Mouse (Mus musculus) lung, embryonic 15.5 days (tissue): ENCODE results near the gene Fryl. TPM values are rescaled to one million over a fixed set of nuclear protein-coding genes. Genes with fewer than 3 reads are reported as not detected.

Experiments used
- ATAC-seq: fragments of 200-750 bp; cut with Nextera tagmentation; 2 replicates; pipeline ENCODE4 v1.8.0; 2017; ENCODE audit warnings: moderate number of reproducible peaks, borderline replicate concordance; ENCODE audit not compliant: low FRiP score, low TSS enrichment; ENCODE audit errors: extremely low read depth
- H3K27ac ChIP-seq: fragments of 300-500 bp; sonication (generic); 2 replicates; pipeline ENCODE4 v1.5.1; 2015; ENCODE audit warnings: moderate library complexity, mild to moderate bottlenecking, inconsistent platforms
- H3K27me3 ChIP-seq: fragments of 300-500 bp; sonication (generic); 2 replicates; pipeline ENCODE4 v1.6.1; 2015; ENCODE audit warnings: inconsistent platforms
- H3K36me3 ChIP-seq: fragments of 300-500 bp; sonication (generic); 2 replicates; pipeline ENCODE4 v1.6.1; 2015; ENCODE audit warnings: inconsistent platforms
- H3K4me1 ChIP-seq: fragments of 300-500 bp; sonication (generic); 2 replicates; pipeline ENCODE4 v1.6.1; 2015; ENCODE audit warnings: inconsistent platforms
- H3K4me2 ChIP-seq: fragments of 300-500 bp; sonication (generic); 2 replicates; pipeline ENCODE4 v1.6.1; 2015; ENCODE audit warnings: inconsistent platforms, mild to moderate bottlenecking, moderate library complexity
- H3K4me3 ChIP-seq: fragments of 300-500 bp; sonication (generic); 2 replicates; pipeline ENCODE4 v1.5.1; 2015; ENCODE audit warnings: mild to moderate bottlenecking, inconsistent platforms
- H3K9ac ChIP-seq: fragments of 300-500 bp; sonication (generic); 2 replicates; pipeline ENCODE4 v1.6.1; 2015; ENCODE audit warnings: inconsistent platforms
- H3K9me3 ChIP-seq: fragments of 300-500 bp; sonication (generic); 2 replicates; pipeline ENCODE4 v1.6.1; 2016; ENCODE audit warnings: inconsistent platforms
- WGBS: fragments of 180-500 bp; shearing (Covaris S2); methylation state at CpG from one replicate; pipeline ENCODE4 v1.1.7; 2015; 5-methylcytosine and 5-hydroxymethylcytosine counted together
- polyA plus RNA-seq: library from polyadenylated mRNA; unstranded; fragments of >200 nt; fragmentation: Nextera tagmentation; extraction: Ambion mirVana; gene quantifications from 2 replicates; pipeline ENCODE4 v1.2.1, GENCODE M21; 2015

Fryl gene
- polyA plus RNA-seq, 1 experiment from 2014 or later, result 24.5 TPM

- no peaks in the 10 kb centered on the region for H3K9me3 ChIP-seq
- no peak for ATAC-seq
- no peaks in the 10 kb centered on the region for H3K27me3 ChIP-seq
- WGBS, result 52% methylated on average over 17 of the region's 17 CpGs
- H3K4me2 ChIP-seq, result no peak overlapping the region
- H3K27ac ChIP-seq, result no peak overlapping the region
- peaks cover 20% of the 10 kb centered on the region for H3K4me1 ChIP-seq
- H3K36me3 ChIP-seq, result no peaks in the 10 kb centered on the region
- no peak overlapping the region for H3K9ac ChIP-seq
- H3K4me3 ChIP-seq, result no peak overlapping the region
Measured at GRCm38 (mm10) chr5:73233018-73233881, 23.2 kb downstream of the Fryl start.

GRCm38 (mm10) chr5:73232267-73232666 is 24.2 kb downstream of the Fryl start:
- H3K4me1 ChIP-seq, result peaks cover 20% of the 10 kb centered on the region
- H3K4me3 ChIP-seq, result no peak overlapping the region
- no peak for ATAC-seq
- no peaks in the 10 kb centered on the region for H3K36me3 ChIP-seq
- 33% methylated on average over 9 of the region's 9 CpGs for WGBS
- no peaks in the 10 kb centered on the region for H3K9me3 ChIP-seq
- no peak overlapping the region for H3K4me2 ChIP-seq
- no peaks in the 10 kb centered on the region for H3K27me3 ChIP-seq
- H3K27ac ChIP-seq, result no peak overlapping the region
- H3K9ac ChIP-seq, result no peak overlapping the region

DNA sequence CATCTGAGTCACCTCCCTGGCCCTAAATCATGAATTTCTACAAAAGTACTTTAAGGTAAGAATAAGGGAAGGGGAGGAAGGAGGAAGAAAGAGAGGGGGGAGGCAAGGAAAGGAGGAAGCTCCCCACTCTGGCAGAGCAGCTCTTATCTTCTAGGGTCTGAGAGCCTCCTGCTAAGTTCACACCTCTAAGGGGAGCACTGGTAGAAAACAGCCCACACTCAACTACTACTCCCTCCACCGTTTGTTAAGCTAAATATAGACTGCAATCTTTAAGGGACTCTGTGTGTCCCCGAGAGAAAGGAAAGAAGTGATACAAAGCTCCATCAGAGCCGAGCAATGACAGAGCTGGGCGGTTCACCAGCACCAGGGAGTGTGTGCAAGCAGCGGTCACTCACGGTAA is 24.6 kb downstream of the Fryl start:
- Histone ChIP-seq H3K4me2 (no peak overlapping the region), H3K4me3 (no peak overlapping the region), H3K9me3 (no peaks in the 10 kb centered on the region), H3K4me1 (peaks cover 20% of the 10 kb centered on the region), H3K36me3 (no peaks in the 10 kb centered on the region), H3K27ac (no peak overlapping the region), H3K9ac (no peak overlapping the region), H3K27me3 (no peaks in the 10 kb centered on the region)
- no peak for ATAC-seq
- WGBS, result 14% methylated on average over 6 of the region's 6 CpGs

GRCm38 (mm10) chr5:73230171-73230570 is 26.2 kb downstream of the Fryl start:
- H3K27ac ChIP-seq, result no peak overlapping the region
- no peak overlapping the region for H3K9ac ChIP-seq
- no peaks in the 10 kb centered on the region for H3K27me3 ChIP-seq
- WGBS, result 50% methylated on average over 4 of the region's 4 CpGs
- no peaks in the 10 kb centered on the region for H3K36me3 ChIP-seq
- no peak for ATAC-seq
- H3K4me2 ChIP-seq, result no peak overlapping the region
- H3K4me3 ChIP-seq, result no peak overlapping the region
- peaks cover 20% of the 10 kb centered on the region for H3K4me1 ChIP-seq
- H3K9me3 ChIP-seq, result no peaks in the 10 kb centered on the region

GRCm38 (mm10) chr5:73229467-73229866 is 27.0 kb downstream of the Fryl start:
- no peak overlapping the region for H3K27ac ChIP-seq
- H3K4me1 ChIP-seq, result peaks cover 20% of the 10 kb centered on the region
- 74% methylated on average over 6 of the region's 6 CpGs for WGBS

GRCm38 (mm10) chr5:73228291-73229049 is 27.9 kb downstream of the Fryl start:
- Histone ChIP-seq H3K9ac (no peak overlapping the region), H3K4me3 (no peak overlapping the region), H3K27me3 (no peaks in the 10 kb centered on the region), H3K27ac (no peak overlapping the region), H3K4me1 (peaks cover 16% of the 10 kb centered on the region), H3K9me3 (no peaks in the 10 kb centered on the region), H3K4me2 (no peak overlapping the region), H3K36me3 (no peaks in the 10 kb centered on the region)
- ATAC-seq, result no peak
- 68% methylated on average over 12 of the region's 12 CpGs for WGBS

More at GRCm38 (mm10) chr5:73229467-73229866, 27.0 kb downstream of the Fryl start:
- Histone ChIP-seq H3K36me3 (no peaks in the 10 kb centered on the region), H3K9me3 (no peaks in the 10 kb centered on the region), H3K27me3 (no peaks in the 10 kb centered on the region), H3K4me2 (no peak overlapping the region), H3K4me3 (no peak overlapping the region), H3K9ac (no peak overlapping the region)
- ATAC-seq, result no peak

- Histone ChIP-seq H3K36me3 (no peaks in the 10 kb centered on the region), H3K9ac (no peak overlapping the region), H3K27ac (peak overlapping the region; percentile 2; the same call in 1 of the 2 replicates), H3K9me3 (no peaks in the 10 kb centered on the region), H3K4me2 (no peak overlapping the region), H3K4me3 (no peak overlapping the region), H3K4me1 (peaks cover 10% of the 10 kb centered on the region; the same call in 1 of the 2 replicates), H3K27me3 (no peaks in the 10 kb centered on the region)
- 60% methylated on average over 11 of the region's 11 CpGs for WGBS
- no peak for ATAC-seq
Measured at GRCm38 (mm10) chr5:73227518-73228101, 28.8 kb downstream of the Fryl start.

DNA sequence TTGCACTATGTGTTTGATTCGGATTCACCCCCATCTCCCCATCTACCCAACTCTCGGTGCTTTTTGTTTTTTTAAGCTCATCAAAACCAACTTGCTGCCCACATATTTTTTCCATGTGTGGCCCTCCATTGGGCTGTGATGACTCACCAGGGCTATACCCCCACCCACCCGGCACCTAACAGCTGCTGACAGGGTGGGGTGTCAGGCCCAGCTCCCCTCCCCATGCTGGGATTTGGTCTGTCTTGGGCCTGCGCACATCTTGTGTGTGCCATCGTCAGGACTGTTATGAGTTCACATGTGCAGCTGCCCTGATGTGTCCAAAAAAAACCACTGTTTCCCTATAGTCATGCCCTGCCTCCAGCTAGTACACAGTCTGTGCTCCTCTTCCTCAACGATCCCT is 33.4 kb downstream of the Fryl start:
- no peak overlapping the region for H3K4me3 ChIP-seq
- ATAC-seq, result no peak
- H3K27ac ChIP-seq, result no peak overlapping the region
- no peaks in the 10 kb centered on the region for H3K27me3 ChIP-seq
- H3K4me2 ChIP-seq, result no peak overlapping the region
- 76% methylated on average over 6 of the region's 6 CpGs for WGBS
- H3K4me1 ChIP-seq, result no peaks in the 10 kb centered on the region; the same call in 1 of the 2 replicates
- H3K9me3 ChIP-seq, result no peaks in the 10 kb centered on the region
- no peak overlapping the region for H3K9ac ChIP-seq
- peaks cover 10% of the 10 kb centered on the region; the same call in 1 of the 2 replicates for H3K36me3 ChIP-seq

DNA sequence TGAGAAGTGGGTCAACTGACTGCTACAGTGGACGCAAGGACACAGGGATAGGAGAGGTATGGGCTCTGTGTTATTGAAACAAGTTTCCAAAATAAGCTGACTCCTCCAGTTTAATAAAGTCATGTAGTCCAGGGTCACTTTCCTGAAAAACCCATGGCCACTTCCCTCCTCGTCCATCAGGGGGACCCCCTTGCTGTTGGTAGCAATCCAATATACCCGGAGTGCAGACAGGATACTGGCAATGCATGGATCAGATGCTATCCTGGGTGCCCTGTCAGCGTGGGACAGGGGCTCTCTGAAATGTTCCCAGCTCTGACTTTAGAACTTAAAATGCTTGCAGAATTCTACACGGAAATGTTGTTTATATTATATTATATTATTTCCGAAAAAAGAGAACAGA is 34.0 kb downstream of the Fryl start:
- Histone ChIP-seq H3K9me3 (no peaks in the 10 kb centered on the region), H3K36me3 (peaks cover 10% of the 10 kb centered on the region; the same call in 1 of the 2 replicates), H3K4me3 (no peak overlapping the region), H3K27me3 (no peaks in the 10 kb centered on the region), H3K9ac (no peak overlapping the region), H3K4me1 (no peaks in the 10 kb centered on the region; the same call in 1 of the 2 replicates), H3K4me2 (no peak overlapping the region), H3K27ac (no peak overlapping the region)
- WGBS, result 44% methylated on average over 6 of the region's 6 CpGs
- ATAC-seq, result no peak

DNA sequence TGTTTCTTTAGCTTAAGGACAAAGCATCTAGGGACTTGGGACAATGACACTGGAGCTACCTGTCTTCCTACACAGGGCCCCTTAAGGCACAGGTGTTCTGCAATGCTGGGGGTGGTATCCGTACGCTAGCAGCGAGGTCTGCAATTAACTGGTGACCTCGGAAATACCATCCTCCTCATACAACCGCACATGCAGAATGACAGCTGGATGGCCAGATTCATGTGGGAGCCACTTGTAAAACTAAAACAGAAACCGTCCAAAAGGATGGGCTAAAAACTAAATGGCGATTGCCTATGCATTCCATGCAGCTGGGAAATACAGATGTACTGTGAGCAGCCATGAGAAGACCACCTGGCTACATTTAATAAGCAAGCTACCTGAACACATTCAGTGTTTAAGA is 34.6 kb downstream of the Fryl start:
- ATAC-seq, result no peak
- H3K4me2 ChIP-seq, result no peak overlapping the region

DNA sequence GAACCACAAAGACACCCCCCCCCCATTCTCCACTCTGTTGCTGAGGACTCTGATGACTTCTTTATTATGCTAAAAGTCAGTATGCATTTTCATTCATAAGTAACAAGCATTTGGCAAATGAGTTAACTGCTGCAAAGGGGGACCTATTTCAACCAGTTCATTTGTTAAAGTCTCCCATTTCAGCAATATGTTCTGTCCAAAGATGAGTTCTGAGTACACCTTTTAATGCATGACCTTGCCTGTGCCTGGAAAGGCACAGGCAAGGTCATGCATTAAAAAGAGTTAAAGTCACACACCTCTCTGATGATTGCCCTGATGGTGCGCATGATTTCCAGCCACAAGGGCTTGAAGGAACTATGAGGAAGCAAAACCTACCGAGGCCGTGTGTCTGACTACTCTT is 36.7 kb downstream of the Fryl start:
- Histone ChIP-seq H3K9me3 (no peaks in the 10 kb centered on the region), H3K27me3 (no peaks in the 10 kb centered on the region), H3K36me3 (peaks cover 10% of the 10 kb centered on the region; the same call in 1 of the 2 replicates), H3K27ac (no peak overlapping the region), H3K4me1 (no peaks in the 10 kb centered on the region), H3K9ac (no peak overlapping the region), H3K4me2 (no peak overlapping the region), H3K4me3 (no peak overlapping the region)
- 81% methylated on average over 3 of the region's 3 CpGs for WGBS
- ATAC-seq, result no peak

More for the DNA sequence above, 34.6 kb downstream of the Fryl start:
- Histone ChIP-seq H3K27me3 (no peaks in the 10 kb centered on the region), H3K9ac (no peak overlapping the region), H3K4me3 (no peak overlapping the region), H3K36me3 (peaks cover 10% of the 10 kb centered on the region; the same call in 1 of the 2 replicates), H3K27ac (no peak overlapping the region), H3K9me3 (no peaks in the 10 kb centered on the region), H3K4me1 (no peaks in the 10 kb centered on the region)
- WGBS, result 85% methylated on average over 7 of the region's 7 CpGs
